Mouse (Mus musculus) lung, adult 2 months (tissue): ENCODE results near the gene Fggy. TPM values are rescaled to one million over a fixed set of nuclear protein-coding genes. Genes with fewer than 3 reads are reported as not detected.

ENCODE experiments used
- DNase-seq: peaks from one replicate; pipeline ENCODE4 v3.0.0; 2022
- H3K4me1 ChIP-seq: fragments of 200-500 bp; 2 replicates; pipeline ENCODE4 v1.6.1; 2011; ENCODE audit warnings: low read length; ENCODE audit not compliant: control insufficient read depth, insufficient read depth
- H3K4me3 ChIP-seq: fragments of 200-500 bp; replicated peaks from 2 replicates; pipeline ENCODE3; 2011; ENCODE audit warnings: low read depth, mild to moderate bottlenecking, control low read depth, low read length; ENCODE audit errors: extremely low read depth
- CTCF ChIP-seq: fragments of 200-500 bp; IDR thresholded peaks from 2 replicates; pipeline ENCODE4 v1.5.1; 2011; ENCODE audit warnings: mild to moderate bottlenecking, low read length, control low read depth; ENCODE audit not compliant: insufficient read depth
- POLR2A ChIP-seq: fragments of 200-500 bp; IDR thresholded peaks from 2 replicates; pipeline ENCODE4 v1.6.1; 2011; ENCODE audit warnings: low read depth, mild to moderate bottlenecking, control low read depth, low read length, borderline replicate concordance; ENCODE audit errors: extremely low read depth
- WGBS: fragments of 180-500 bp; shearing (Covaris S2); methylation state at CpG from one replicate; pipeline ENCODE4 v1.1.7; 2018; 5-methylcytosine and 5-hydroxymethylcytosine counted together
- polyA plus RNA-seq: library from polyadenylated mRNA; depleted of rRNA; stranded (reverse); fragments of >200 nt; gene quantifications from 2 replicates; pipeline ENCODE4 v1.2.3, GENCODE M21; 2012

Gene Fggy
- polyA plus RNA-seq, 1 experiment = 5.3 TPM

DNA sequence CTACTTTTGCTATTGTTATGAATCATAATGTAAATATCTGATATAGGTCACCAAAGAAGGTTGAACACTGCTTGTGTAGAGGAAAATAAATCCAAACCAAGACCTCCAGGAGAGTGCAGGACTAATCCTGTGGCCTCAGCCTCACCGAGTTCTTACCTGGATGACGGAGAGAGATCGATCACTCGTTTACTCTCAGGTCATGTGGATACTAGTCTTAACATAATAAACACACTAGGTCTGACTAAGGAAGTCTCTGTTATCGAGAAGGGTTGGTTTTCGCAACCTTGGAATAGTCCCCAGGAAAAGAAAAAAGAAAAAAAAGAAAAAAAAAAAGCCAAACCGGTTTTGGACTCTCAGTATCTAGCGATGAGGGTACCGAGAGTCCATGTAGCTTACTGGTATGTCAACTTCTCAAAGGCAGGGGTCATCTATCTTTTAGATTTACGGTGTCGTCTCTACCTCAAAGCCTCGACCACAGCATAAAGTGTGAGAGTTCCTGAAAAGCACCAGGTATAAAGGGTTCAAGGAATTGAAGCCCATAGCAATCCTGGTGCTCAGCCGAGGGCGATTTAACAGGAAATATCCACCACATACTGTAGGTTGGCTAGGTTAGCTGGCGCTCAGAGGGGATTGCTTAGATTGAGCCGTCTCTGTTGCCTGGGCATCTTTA is 509 bp upstream of the Fggy start:
- WGBS = 21% methylated on average over 16 of the region's 16 CpGs
- Histone ChIP-seq H3K4me1 (peaks cover 2% of the 10 kb centered on the region), H3K4me3 (peak overlapping the region; percentile 52)
- TF ChIP-seq CTCF (no peak), POLR2A (no peak)
- peak; percentile 7 for DNase-seq

DNA sequence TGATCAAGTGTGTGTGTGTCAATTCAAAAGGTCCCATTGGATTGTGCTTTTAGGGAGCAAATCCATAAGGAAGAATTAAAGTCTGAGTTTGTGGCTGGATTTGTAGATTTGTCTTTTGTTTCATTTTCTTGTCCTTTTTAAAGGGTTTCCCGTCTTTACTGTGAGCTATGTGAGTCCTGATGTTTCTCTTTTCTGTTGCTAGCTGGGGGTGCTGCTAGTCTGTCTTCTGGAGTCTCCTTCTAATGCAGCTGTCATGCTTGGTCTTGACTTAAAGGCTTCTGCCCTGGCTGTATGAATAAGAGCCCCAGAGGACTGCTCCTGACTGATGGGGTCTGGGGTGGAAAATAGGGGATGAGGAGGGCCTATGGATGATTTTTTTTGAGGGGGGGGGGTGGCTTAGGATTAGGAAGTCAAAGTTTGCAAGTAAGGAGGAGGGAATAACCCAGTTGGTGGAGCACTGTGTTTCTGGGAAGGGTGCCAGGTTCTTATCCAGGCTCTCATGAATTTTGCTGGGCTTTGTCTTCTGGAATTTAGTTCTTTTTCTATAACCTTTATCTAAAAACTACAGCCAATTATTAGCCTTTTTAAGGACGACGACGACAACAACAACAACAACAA is 1.1 kb downstream of the Fggy start:
- Histone ChIP-seq H3K4me3 (no peak overlapping the region), H3K4me1 (peaks cover 2% of the 10 kb centered on the region)
- TF ChIP-seq CTCF = no peak
- no peak for TF ChIP-seq POLR2A
- 36% methylated on average over 4 of the region's 4 CpGs for WGBS
- DNase-seq = peak; percentile 29

DNA sequence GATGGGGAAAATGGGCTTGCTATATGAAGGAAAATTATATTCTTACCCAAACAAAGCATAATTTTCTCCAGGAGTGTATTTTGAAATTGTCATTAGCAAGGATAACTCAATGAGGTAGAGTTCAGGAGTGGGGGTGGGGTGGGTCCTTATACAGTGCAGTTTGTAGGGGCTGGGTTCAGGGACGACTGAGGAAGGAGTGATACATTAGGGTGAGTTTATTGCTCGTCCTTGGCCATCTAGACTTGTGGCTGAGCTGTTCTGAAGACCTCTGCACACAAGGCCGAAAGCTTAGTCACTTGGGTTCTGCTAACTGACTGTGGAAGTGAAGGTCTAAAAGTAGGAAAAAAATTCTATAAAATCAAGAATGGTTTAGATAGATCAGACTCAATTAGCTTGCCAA is 14.3 kb downstream of the Fggy start:
- DNase-seq = no peak
- 81% methylated on average over 3 of the region's 3 CpGs for WGBS
- TF ChIP-seq CTCF (no peak), POLR2A (no peak)
- no peak overlapping the region for H3K4me3 ChIP-seq
- no peaks in the 10 kb centered on the region for H3K4me1 ChIP-seq

- TF ChIP-seq POLR2A (no peak), CTCF (no peak)
- no peak overlapping the region for H3K4me3 ChIP-seq
- H3K4me1 ChIP-seq = no peaks in the 10 kb centered on the region
- no peak for DNase-seq
These were observed 16.4 kb downstream of the Fggy start for GRCm38 (mm10) chr4:95573704-95574103.

- WGBS = 72% methylated on average over 3 of the region's 3 CpGs
- Histone ChIP-seq H3K4me3 (no peak overlapping the region), H3K4me1 (no peaks in the 10 kb centered on the region)
- DNase-seq = no peak
- no peak for TF ChIP-seq POLR2A
- TF ChIP-seq CTCF = no peak
These were observed 18.2 kb downstream of the Fggy start for GRCm38 (mm10) chr4:95575411-95575911.

- TF ChIP-seq CTCF = no peak
- 91% methylated on average over 5 of the region's 5 CpGs for whole genome bisulfite sequencing
- H3K4me3 ChIP-seq = no peak overlapping the region
- DNase-seq = no peak
- no peaks in the 10 kb centered on the region for H3K4me1 ChIP-seq
These were observed 21.9 kb downstream of the Fggy start for GRCm38 (mm10) chr4:95579183-95579582.

GRCm38 (mm10) chr4:95584107-95584762 is 26.9 kb downstream of the Fggy start:
- WGBS = 85% methylated on average over 4 of the region's 4 CpGs
- TF ChIP-seq POLR2A (no peak), CTCF (no peak)
- no peaks in the 10 kb centered on the region for H3K4me1 ChIP-seq
- H3K4me3 ChIP-seq = no peak overlapping the region
- no peak for DNase-seq

GRCm38 (mm10) chr4:95586274-95587001 is 29.1 kb downstream of the Fggy start:
- no peaks in the 10 kb centered on the region for H3K4me1 ChIP-seq
- DNase-seq = no peak
- 84% methylated on average over 4 of the region's 4 CpGs for WGBS
- TF ChIP-seq CTCF (no peak), POLR2A (no peak)
- H3K4me3 ChIP-seq = no peak overlapping the region

GRCm38 (mm10) chr4:95588722-95589283 is 31.5 kb downstream of the Fggy start:
- DNase-seq = no peak
- no peak for TF ChIP-seq CTCF
- Histone ChIP-seq H3K4me3 (no peak overlapping the region), H3K4me1 (no peaks in the 10 kb centered on the region)
- WGBS = 79% methylated on average over 2 of the region's 2 CpGs

DNA sequence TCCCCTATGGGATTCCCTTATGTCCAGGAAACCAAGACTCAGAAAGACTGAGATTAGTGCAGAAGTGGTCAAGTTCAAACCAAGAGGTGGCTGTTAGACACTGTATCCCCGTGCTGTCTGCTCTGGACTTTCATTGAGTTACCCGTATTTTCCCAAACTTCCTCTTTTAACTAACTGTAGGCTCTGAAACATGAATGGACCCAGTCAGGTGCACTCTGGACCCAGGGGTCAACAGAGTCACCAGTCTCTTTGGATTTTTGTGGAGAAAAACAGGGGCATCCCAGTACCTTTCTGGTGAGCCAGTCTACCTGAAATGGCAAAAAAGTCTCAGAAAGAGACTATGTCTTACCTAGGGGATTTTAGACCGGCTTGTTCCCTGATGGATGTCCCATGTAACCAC is 33.6 kb downstream of the Fggy start:
- no peak overlapping the region for H3K4me3 ChIP-seq
- no peak for DNase-seq
- TF ChIP-seq CTCF (no peak), POLR2A (no peak)
- H3K4me1 ChIP-seq = no peaks in the 10 kb centered on the region
- WGBS = 86% methylated on average over 3 of the region's 3 CpGs
